Mouse (Mus musculus): ENCODE results near the gene Srgap1. TPM values are rescaled to one million over a fixed set of nuclear protein-coding genes. Genes with fewer than 3 reads are reported as not detected.

Gene Srgap1
- polyA plus RNA-seq, 1 experiment = 1.2 TPM

DNA sequence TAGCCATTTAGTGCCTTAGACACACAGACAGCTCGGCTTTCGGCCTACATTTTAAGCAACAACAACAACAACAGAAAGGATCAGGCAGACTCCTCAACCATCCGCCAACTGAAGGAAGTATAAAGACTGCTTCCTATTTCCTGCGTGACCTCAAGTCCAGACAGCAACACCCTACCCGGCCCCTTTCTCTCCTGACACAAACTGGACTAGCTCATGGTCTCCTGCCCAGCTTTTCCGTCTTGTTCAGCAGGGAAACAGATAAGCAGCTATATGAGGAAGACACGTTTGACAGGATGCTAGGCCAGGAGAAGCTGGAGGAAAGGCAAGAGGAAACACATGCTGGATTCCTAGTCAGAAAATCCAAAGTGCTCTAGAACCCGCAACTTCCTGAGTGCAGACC is 75.5 kb downstream of the Srgap1 start:
- TF ChIP-seq REST (IDR thresholded peaks at IDR 0.05; ENCODE audit: insufficient read depth, insufficient read length) = no peak
- TF ChIP-seq MYOG (IDR thresholded peaks at IDR 0.05; ENCODE audit: control insufficient read depth in 1 of 3, insufficient read depth in 1 of 3, insufficient read length in 2 of 3, low read depth in 2 of 3) = no peak
- no peak for TF ChIP-seq POLR2A (IDR thresholded peaks at IDR 0.05; ENCODE audit: insufficient read length, low read depth)
- no peak for TF ChIP-seq TCF12 (IDR thresholded peaks at IDR 0.05; ENCODE audit: insufficient read depth, poor library complexity, severe bottlenecking)
- no peak for TF ChIP-seq CEBPB (IDR thresholded peaks at IDR 0.05; ENCODE audit: insufficient read depth, poor library complexity, severe bottlenecking)
- Histone ChIP-seq H3K4me3 (no peak overlapping the region), H3K36me3 (ENCODE audit: control insufficient read depth, insufficient read depth) (no peaks in the 10 kb centered on the region), H3K79me2 (ENCODE audit: control insufficient read depth, insufficient read depth) (no peaks in the 10 kb centered on the region), H3K4me2 (ENCODE audit: low read depth) (no peak overlapping the region), H3K27me3 (ENCODE audit: control insufficient read depth, insufficient read depth, insufficient read length) (no peaks in the 10 kb centered on the region), H3ac (ENCODE audit: control insufficient read depth, insufficient read length) (no peak overlapping the region)

- TF ChIP-seq POLR2A (IDR thresholded peaks at IDR 0.05; ENCODE audit: insufficient read length, low read depth) = no peak
- TF ChIP-seq CEBPB (IDR thresholded peaks at IDR 0.05; ENCODE audit: insufficient read depth, poor library complexity, severe bottlenecking) = no peak
- no peak for TF ChIP-seq SRF (IDR thresholded peaks at IDR 0.05; ENCODE audit: control insufficient read depth, insufficient read length, low read depth)
- no peak for TF ChIP-seq TCF3 (IDR thresholded peaks at IDR 0.05; ENCODE audit: insufficient read length, low read depth)
- TF ChIP-seq E2F4 (IDR thresholded peaks at IDR 0.05; ENCODE audit: insufficient read depth) = no peak
- no peak for TF ChIP-seq TCF12 (IDR thresholded peaks at IDR 0.05; ENCODE audit: insufficient read depth, poor library complexity, severe bottlenecking)
- no peak for TF ChIP-seq MYOD1 (IDR thresholded peaks at IDR 0.05; ENCODE audit: control insufficient read depth in 1 of 3, insufficient read length in 2 of 3, low read depth in 2 of 3)
- TF ChIP-seq USF1 (IDR thresholded peaks at IDR 0.05; ENCODE audit: low read depth) = no peak
- TF ChIP-seq MAX (IDR thresholded peaks at IDR 0.05; ENCODE audit: low read depth) = no peak
- no peak for TF ChIP-seq POLR2AphosphoS2 (IDR thresholded peaks at IDR 0.05; ENCODE audit: insufficient read length, low read depth)
- no peak for TF ChIP-seq MYOG (IDR thresholded peaks at IDR 0.05; ENCODE audit: control insufficient read depth in 1 of 3, insufficient read depth in 1 of 3, insufficient read length in 2 of 3, low read depth in 2 of 3)
- no peak for TF ChIP-seq REST (IDR thresholded peaks at IDR 0.05; ENCODE audit: insufficient read depth, insufficient read length)
- Histone ChIP-seq H3ac (ENCODE audit: control insufficient read depth, insufficient read length) (no peak overlapping the region), H3K27me3 (ENCODE audit: control insufficient read depth, insufficient read depth, insufficient read length) (no peaks in the 10 kb centered on the region), H3K79me2 (ENCODE audit: control insufficient read depth, insufficient read depth) (no peaks in the 10 kb centered on the region), H3K4me3 (no peak overlapping the region), H3K4me2 (ENCODE audit: low read depth) (no peak overlapping the region), H3K36me3 (ENCODE audit: control insufficient read depth, insufficient read depth) (no peaks in the 10 kb centered on the region)
These were observed 76.2 kb downstream of the Srgap1 start for GRCm38 (mm10) chr10:121970912-121971311.

- H3ac ChIP-seq (ENCODE audit: control insufficient read depth, insufficient read length) = no peak overlapping the region
- no peak overlapping the region for H3K4me2 ChIP-seq (ENCODE audit: low read depth)
- TF ChIP-seq SRF (IDR thresholded peaks at IDR 0.05; ENCODE audit: control insufficient read depth, insufficient read length, low read depth) = no peak
- no peak for TF ChIP-seq E2F4 (IDR thresholded peaks at IDR 0.05; ENCODE audit: insufficient read depth)
- TF ChIP-seq USF1 (IDR thresholded peaks at IDR 0.05; ENCODE audit: low read depth) = no peak
- no peak for TF ChIP-seq TCF12 (IDR thresholded peaks at IDR 0.05; ENCODE audit: insufficient read depth, poor library complexity, severe bottlenecking)
- no peak for TF ChIP-seq CEBPB (IDR thresholded peaks at IDR 0.05; ENCODE audit: insufficient read depth, poor library complexity, severe bottlenecking)
- no peak for TF ChIP-seq REST (IDR thresholded peaks at IDR 0.05; ENCODE audit: insufficient read depth, insufficient read length)
- TF ChIP-seq POLR2A (IDR thresholded peaks at IDR 0.05; ENCODE audit: insufficient read length, low read depth) = no peak
- no peak for TF ChIP-seq MAX (IDR thresholded peaks at IDR 0.05; ENCODE audit: low read depth)
- TF ChIP-seq POLR2AphosphoS2 (IDR thresholded peaks at IDR 0.05; ENCODE audit: insufficient read length, low read depth) = no peak
- TF ChIP-seq MYOD1 (IDR thresholded peaks at IDR 0.05; ENCODE audit: control insufficient read depth in 1 of 3, insufficient read length in 2 of 3, low read depth in 2 of 3) = no peak
- no peak overlapping the region for H3K4me3 ChIP-seq
- no peaks in the 10 kb centered on the region for H3K36me3 ChIP-seq (ENCODE audit: control insufficient read depth, insufficient read depth)
- no peaks in the 10 kb centered on the region for H3K79me2 ChIP-seq (ENCODE audit: control insufficient read depth, insufficient read depth)
- no peaks in the 10 kb centered on the region for H3K27me3 ChIP-seq (ENCODE audit: control insufficient read depth, insufficient read depth, insufficient read length)
These were observed 83.0 kb downstream of the Srgap1 start for GRCm38 (mm10) chr10:121964114-121964513.

DNA sequence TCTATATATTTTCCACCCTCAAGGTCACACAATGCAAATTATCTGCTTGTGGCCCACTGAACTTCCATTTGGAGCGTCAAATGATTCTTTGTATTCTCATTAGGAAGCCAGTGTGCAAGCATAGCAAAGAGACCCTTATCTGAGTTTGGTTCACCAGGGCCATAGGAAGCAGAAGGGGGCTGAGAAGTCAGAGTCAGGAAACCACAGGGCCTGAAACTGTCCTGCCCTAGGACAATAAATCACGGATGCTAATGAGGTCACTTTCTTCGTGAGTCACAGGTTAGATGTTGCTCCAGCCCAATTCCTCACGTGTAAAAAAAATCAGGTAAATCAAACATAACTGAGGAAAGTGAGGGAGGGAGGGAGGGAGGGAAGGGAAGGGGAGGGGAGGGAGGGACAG is 85.1 kb downstream of the Srgap1 start:
- Histone ChIP-seq H3K36me3 (ENCODE audit: control insufficient read depth, insufficient read depth) (no peaks in the 10 kb centered on the region), H3K79me2 (ENCODE audit: control insufficient read depth, insufficient read depth) (no peaks in the 10 kb centered on the region), H3K4me2 (ENCODE audit: low read depth) (peak overlapping the region; percentile 62), H3ac (ENCODE audit: control insufficient read depth, insufficient read length) (no peak overlapping the region), H3K4me3 (no peak overlapping the region), H3K27me3 (ENCODE audit: control insufficient read depth, insufficient read depth, insufficient read length) (no peaks in the 10 kb centered on the region)
- no peak for TF ChIP-seq POLR2AphosphoS2 (IDR thresholded peaks at IDR 0.05; ENCODE audit: insufficient read length, low read depth)
- no peak for TF ChIP-seq TCF12 (IDR thresholded peaks at IDR 0.05; ENCODE audit: insufficient read depth, poor library complexity, severe bottlenecking)
- no peak for TF ChIP-seq REST (IDR thresholded peaks at IDR 0.05; ENCODE audit: insufficient read depth, insufficient read length)
- TF ChIP-seq MAX (IDR thresholded peaks at IDR 0.05; ENCODE audit: low read depth) = no peak
- no peak for TF ChIP-seq MYOD1 (IDR thresholded peaks at IDR 0.05; ENCODE audit: control insufficient read depth in 1 of 3, insufficient read length in 2 of 3, low read depth in 2 of 3)
- no peak for TF ChIP-seq CEBPB (IDR thresholded peaks at IDR 0.05; ENCODE audit: insufficient read depth, poor library complexity, severe bottlenecking)
- TF ChIP-seq SRF (IDR thresholded peaks at IDR 0.05; ENCODE audit: control insufficient read depth, insufficient read length, low read depth) = no peak
- TF ChIP-seq USF1 (IDR thresholded peaks at IDR 0.05; ENCODE audit: low read depth) = no peak
- TF ChIP-seq POLR2A (IDR thresholded peaks at IDR 0.05; ENCODE audit: insufficient read length, low read depth) = no peak

GRCm38 (mm10) chr10:121961121-121961893 is 85.8 kb downstream of the Srgap1 start:
- Histone ChIP-seq H3K4me3 (no peak overlapping the region), H3K79me2 (ENCODE audit: control insufficient read depth, insufficient read depth) (no peaks in the 10 kb centered on the region)

More at GRCm38 (mm10) chr10:121961121-121961893, 85.8 kb downstream of the Srgap1 start:
- Histone ChIP-seq H3K27me3 (ENCODE audit: control insufficient read depth, insufficient read depth, insufficient read length) (no peaks in the 10 kb centered on the region), H3K4me2 (ENCODE audit: low read depth) (peak overlapping the region; percentile 62), H3K36me3 (ENCODE audit: control insufficient read depth, insufficient read depth) (no peaks in the 10 kb centered on the region), H3ac (ENCODE audit: control insufficient read depth, insufficient read length) (no peak overlapping the region)
- TF ChIP-seq MYOG (IDR thresholded peaks at IDR 0.05; ENCODE audit: control insufficient read depth in 1 of 3, insufficient read depth in 1 of 3, insufficient read length in 2 of 3, low read depth in 2 of 3) (no peak), TCF12 (IDR thresholded peaks at IDR 0.05; ENCODE audit: insufficient read depth, poor library complexity, severe bottlenecking) (no peak), CEBPB (IDR thresholded peaks at IDR 0.05; ENCODE audit: insufficient read depth, poor library complexity, severe bottlenecking) (peak; percentile 91), TCF3 (IDR thresholded peaks at IDR 0.05; ENCODE audit: insufficient read length, low read depth) (no peak), POLR2A (IDR thresholded peaks at IDR 0.05; ENCODE audit: insufficient read length, low read depth) (no peak), MAX (IDR thresholded peaks at IDR 0.05; ENCODE audit: low read depth) (no peak), REST (IDR thresholded peaks at IDR 0.05; ENCODE audit: insufficient read depth, insufficient read length) (no peak)

Data from myocyte (in vitro differentiated cells).